Mouse (Mus musculus) thymus, adult 2 months (tissue): ENCODE results near the gene Hydin.

Experiments
- CTCF ChIP-seq: fragments of 200-500 bp; IDR thresholded peaks from 2 replicates; pipeline ENCODE4 v1.5.1; 2012; ENCODE audit warnings: mild to moderate bottlenecking, control low read depth, low read length, moderate library complexity, borderline replicate concordance; ENCODE audit not compliant: control insufficient read depth, poor library complexity, insufficient read depth; ENCODE audit errors: extremely low read depth
- POLR2A ChIP-seq: fragments of 200-500 bp; IDR thresholded peaks from 2 replicates; pipeline ENCODE4 v1.6.1; 2012; ENCODE audit warnings: mild to moderate bottlenecking, low read length, control low read depth, moderate library complexity; ENCODE audit not compliant: control insufficient read depth, poor library complexity, insufficient read depth; ENCODE audit errors: extremely low read depth

- TF ChIP-seq POLR2A (no peak), CTCF (no peak)
Observed at GRCm38 (mm10) chr8:110650838-110651237, 384.1 kb downstream of the Hydin start.
